Mouse (Mus musculus) brain, embryonic 14.5 days (tissue): ENCODE data around the gene Shisal2b.

ENCODE experiments used
- CTCF ChIP-seq: fragments of 200-500 bp; IDR thresholded peaks from 2 replicates; pipeline ENCODE4 v1.5.1; 2012; ENCODE audit warnings: inconsistent platforms, mild to moderate bottlenecking, moderate library complexity, borderline replicate concordance; ENCODE audit not compliant: insufficient read depth, insufficient read length; ENCODE audit errors: extremely low read depth
- POLR2A ChIP-seq: fragments of 200-500 bp; IDR thresholded peaks from 2 replicates; pipeline ENCODE4 v1.6.1; 2012; ENCODE audit warnings: mild to moderate bottlenecking, inconsistent platforms, borderline replicate concordance; ENCODE audit not compliant: poor library complexity, insufficient read depth, insufficient read length, severe bottlenecking; ENCODE audit errors: extremely low read depth

DNA sequence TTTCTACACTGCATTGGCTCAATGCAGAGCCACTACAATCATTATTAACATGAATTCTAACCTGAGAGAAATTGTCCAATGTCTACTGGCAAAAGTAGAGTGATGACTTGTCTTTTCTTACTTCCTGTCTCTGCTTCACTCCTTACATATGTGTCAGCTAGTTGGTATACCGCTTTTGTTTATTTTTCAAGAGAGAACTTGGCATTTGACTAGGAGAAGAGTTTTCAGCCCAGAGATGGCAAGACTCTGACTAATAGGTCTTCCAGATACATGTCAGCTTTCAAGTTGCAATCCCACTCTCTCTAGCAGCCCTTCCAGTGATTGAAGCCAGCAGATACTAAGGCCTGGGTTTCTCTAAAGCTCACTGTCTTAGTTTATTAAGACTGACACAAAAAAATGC is 31.1 kb upstream of the Shisal2b start:
- TF ChIP-seq CTCF: no peak
- no peak for TF ChIP-seq POLR2A
